Mouse (Mus musculus) heart, embryonic 16.5 days (tissue): Measurements from ENCODE around the gene Gucy2c. TPM values are rescaled to one million over a fixed set of nuclear protein-coding genes. Genes with fewer than 3 reads are reported as not detected.

Experiments
- ATAC-seq: fragments of 200-750 bp; cut with Nextera tagmentation; replicated peaks from 2 replicates; pipeline ENCODE4 v1.8.0; 2017; ENCODE audit warnings: moderate number of reproducible peaks; ENCODE audit not compliant: insufficient read depth, low FRiP score; ENCODE audit errors: extremely low read depth
- H3K27ac ChIP-seq: fragments of 300-500 bp; sonication (generic); 2 replicates; pipeline ENCODE4 v1.5.1; 2014; ENCODE audit warnings: mild to moderate bottlenecking, low read length, control low read depth, moderate library complexity
- H3K27me3 ChIP-seq: fragments of 300-500 bp; sonication (generic); 2 replicates; pipeline ENCODE4 v1.6.1; 2014; ENCODE audit warnings: low read length, mixed read lengths; ENCODE audit not compliant: control insufficient read depth, insufficient read depth
- H3K36me3 ChIP-seq: fragments of 300-500 bp; sonication (generic); 2 replicates; pipeline ENCODE4 v1.6.1; 2014; ENCODE audit not compliant: control insufficient read depth, insufficient read depth
- H3K4me1 ChIP-seq: fragments of 300-500 bp; sonication (generic); 2 replicates; pipeline ENCODE4 v1.6.1; 2014; ENCODE audit warnings: low read length, mixed read lengths; ENCODE audit not compliant: control insufficient read depth, insufficient read depth
- H3K4me2 ChIP-seq: fragments of 300-500 bp; sonication (generic); 2 replicates; pipeline ENCODE4 v1.6.1; 2014; ENCODE audit warnings: low read depth, mild to moderate bottlenecking, control low read depth, low read length
- H3K4me3 ChIP-seq: fragments of 300-500 bp; sonication (generic); 2 replicates; pipeline ENCODE4 v1.5.1; 2014; ENCODE audit warnings: mild to moderate bottlenecking, control low read depth, low read length
- H3K9ac ChIP-seq: fragments of 300-500 bp; sonication (generic); 2 replicates; pipeline ENCODE4 v1.6.1; 2014; ENCODE audit warnings: low read length, control low read depth
- H3K9me3 ChIP-seq: fragments of 300-500 bp; sonication (generic); replicated peaks from 2 replicates; pipeline ENCODE4 v1.6.1; 2016; ENCODE audit warnings: low read length; ENCODE audit not compliant: control insufficient read depth
- WGBS: fragments of 180-500 bp; shearing (Covaris S2); extraction: QIAGEN DNeasy Blood & Tissue Kit; methylation state at CpG from one replicate; pipeline ENCODE4 v1.1.7; 2014; 5-methylcytosine and 5-hydroxymethylcytosine counted together
- polyA plus RNA-seq: library from polyadenylated mRNA; unstranded; fragments of >200 nt; fragmentation: Nextera tagmentation; extraction: Ambion mirVana; gene quantifications from 2 replicates; pipeline ENCODE4 v1.2.1, GENCODE M21; 2015

The Gucy2c gene
- polyA plus RNA-seq, 1 experiment from 2014 or later, result 0.11 TPM

DNA sequence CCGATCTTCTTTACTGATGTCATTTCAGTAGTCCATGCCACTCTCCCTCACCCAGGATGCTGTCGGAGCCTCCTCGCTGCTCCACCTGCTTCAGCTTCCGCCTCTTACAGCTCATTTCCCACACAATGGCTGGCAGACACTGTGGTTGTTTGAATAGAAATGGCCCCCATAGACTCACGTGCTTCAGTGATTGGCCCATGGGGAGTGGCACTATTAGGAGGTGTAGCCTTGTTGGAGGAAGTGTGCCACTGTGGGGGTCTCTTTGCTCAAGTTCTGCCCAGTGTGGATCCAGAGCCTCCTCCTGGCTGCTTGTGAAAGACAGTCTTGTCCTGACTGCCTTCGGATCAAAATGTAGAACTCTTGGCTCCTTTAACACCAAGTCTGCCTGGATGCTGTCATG is 14.3 kb upstream of the Gucy2c start:
- no peak for ATAC-seq
- H3K4me3 ChIP-seq, result no peak overlapping the region

DNA sequence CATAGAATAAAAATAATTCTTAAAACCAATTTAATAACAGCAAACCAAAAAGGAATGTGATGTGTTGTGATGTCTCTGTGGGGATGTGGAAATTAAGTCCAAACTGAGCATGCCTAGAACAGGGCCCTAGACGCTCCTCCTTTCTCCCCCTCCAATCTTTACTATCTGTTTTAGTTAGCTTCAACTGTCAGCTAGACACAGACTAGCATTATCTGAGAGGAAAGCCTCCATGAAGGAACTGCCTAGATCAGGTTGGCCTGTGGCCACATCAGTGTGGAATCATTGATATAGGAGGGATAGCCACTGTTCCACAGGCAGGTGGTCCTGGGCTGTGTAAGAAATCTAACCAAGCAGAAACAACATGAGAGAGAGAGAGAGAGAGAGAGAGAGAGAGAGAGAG is 13.5 kb upstream of the Gucy2c start:
- no peak for ATAC-seq

More for the DNA sequence above, 14.3 kb upstream of the Gucy2c start:
- peaks cover 5% of the 10 kb centered on the region; the same call in 1 of the 2 replicates for H3K4me1 ChIP-seq
- H3K36me3 ChIP-seq, result no peaks in the 10 kb centered on the region
- WGBS, result 70% methylated on average over 6 of the region's 6 CpGs
- H3K27me3 ChIP-seq, result no peaks in the 10 kb centered on the region
- no peaks in the 10 kb centered on the region for H3K9me3 ChIP-seq
- no peak overlapping the region for H3K4me2 ChIP-seq
- H3K27ac ChIP-seq, result no peak overlapping the region
- no peak overlapping the region for H3K9ac ChIP-seq

DNA sequence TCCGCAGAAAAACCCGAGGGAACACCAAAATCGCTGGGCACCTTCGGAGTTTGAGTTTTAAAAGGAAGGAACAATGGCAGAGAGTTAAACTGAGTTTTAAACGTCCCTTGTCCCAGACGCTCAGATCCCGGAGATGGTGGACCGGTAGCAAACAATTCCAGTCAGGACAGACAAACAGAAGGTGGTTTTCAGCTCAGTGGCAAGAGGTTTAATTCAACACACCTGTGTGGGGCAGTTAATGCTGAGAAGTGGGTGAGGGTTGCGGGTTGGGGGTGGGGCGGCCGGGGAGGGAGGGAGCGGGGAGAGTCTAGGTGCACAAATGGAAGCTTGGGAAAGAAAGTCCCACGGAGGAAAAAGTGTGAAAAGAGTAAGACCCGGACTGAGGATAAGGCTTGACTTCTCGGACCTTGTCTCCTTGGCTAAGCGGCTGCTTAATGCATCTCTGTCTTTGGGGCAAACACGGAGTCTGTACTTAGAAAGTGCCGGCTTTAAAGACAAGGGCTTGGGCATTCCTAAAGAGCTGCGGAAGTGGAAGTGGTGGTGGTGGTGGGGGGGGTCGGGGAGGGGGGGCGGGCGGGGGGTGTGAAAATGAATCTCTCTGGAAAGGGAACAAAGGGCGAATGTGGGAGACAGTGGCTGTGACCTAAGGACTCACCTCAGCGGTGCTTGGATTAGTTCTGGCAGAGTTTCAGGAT is 12.4 kb upstream of the Gucy2c start:
- Histone ChIP-seq H3K4me3 (peak overlapping the region; percentile 62), H3K27me3 (no peaks in the 10 kb centered on the region), H3K9me3 (no peaks in the 10 kb centered on the region), H3K36me3 (no peaks in the 10 kb centered on the region), H3K4me2 (peak overlapping the region; percentile 96), H3K9ac (peak overlapping the region; percentile 72), H3K27ac (no peak overlapping the region), H3K4me1 (peaks cover 5% of the 10 kb centered on the region; the same call in 1 of the 2 replicates)
- 0 out of 2 replicates have a peak, but pooled peaks have one; percentile 33 for ATAC-seq
- WGBS, result under 1% methylated on average over 23 of the region's 24 CpGs

More for the DNA sequence above, 13.5 kb upstream of the Gucy2c start:
- H3K9me3 ChIP-seq, result no peaks in the 10 kb centered on the region
- H3K27ac ChIP-seq, result no peak overlapping the region
- H3K36me3 ChIP-seq, result no peaks in the 10 kb centered on the region
- no peak overlapping the region for H3K9ac ChIP-seq
- WGBS, result 59% methylated on average over 1 of the region's 1 CpGs
- H3K4me3 ChIP-seq, result no peak overlapping the region
- H3K27me3 ChIP-seq, result no peaks in the 10 kb centered on the region
- no peak overlapping the region for H3K4me2 ChIP-seq
- H3K4me1 ChIP-seq, result peaks cover 5% of the 10 kb centered on the region; the same call in 1 of the 2 replicates

DNA sequence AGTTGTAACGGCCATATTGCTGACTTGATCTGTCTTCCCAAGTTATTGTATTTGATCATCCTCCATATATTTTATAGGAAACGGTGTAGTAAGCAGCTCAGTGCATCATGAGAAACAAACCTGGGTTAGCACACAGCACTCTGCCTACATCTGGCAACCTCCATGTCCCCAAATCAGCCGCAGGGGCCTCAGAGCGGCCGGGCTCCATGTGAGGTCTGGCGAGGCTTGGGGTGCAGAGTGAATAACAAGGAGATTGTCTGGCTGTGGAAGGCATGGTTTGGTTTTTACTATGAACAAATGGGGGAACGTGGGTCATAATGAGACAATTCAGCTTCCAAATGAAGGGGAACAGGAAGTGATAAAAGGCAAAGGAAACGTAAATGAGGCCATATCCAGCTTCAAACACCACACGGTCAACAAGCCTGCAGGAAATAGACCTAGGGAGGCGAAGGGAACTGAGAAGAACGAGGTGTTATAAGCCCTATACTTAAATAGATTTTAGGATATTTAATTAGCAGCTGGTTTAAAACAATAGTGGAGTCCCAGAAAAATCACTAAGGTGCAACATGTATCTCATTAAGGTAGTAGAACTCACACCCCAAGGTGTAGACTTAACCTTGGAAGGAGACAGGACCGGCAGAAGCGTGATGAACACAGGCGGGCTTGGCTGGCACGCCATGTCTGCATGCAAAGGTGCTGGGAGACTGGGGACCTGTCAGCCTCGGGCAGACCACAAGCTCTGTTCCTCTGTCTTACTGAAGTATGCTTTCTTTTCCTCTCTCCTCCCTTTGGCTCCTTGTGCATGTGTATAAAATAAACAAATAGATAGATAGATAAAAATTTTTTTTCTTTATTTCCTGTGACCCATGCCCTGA is 11.6 kb upstream of the Gucy2c start:
- H3K4me1 ChIP-seq, result peaks cover 5% of the 10 kb centered on the region; the same call in 1 of the 2 replicates
- 30% methylated on average over 16 of the region's 16 CpGs for WGBS

DNA sequence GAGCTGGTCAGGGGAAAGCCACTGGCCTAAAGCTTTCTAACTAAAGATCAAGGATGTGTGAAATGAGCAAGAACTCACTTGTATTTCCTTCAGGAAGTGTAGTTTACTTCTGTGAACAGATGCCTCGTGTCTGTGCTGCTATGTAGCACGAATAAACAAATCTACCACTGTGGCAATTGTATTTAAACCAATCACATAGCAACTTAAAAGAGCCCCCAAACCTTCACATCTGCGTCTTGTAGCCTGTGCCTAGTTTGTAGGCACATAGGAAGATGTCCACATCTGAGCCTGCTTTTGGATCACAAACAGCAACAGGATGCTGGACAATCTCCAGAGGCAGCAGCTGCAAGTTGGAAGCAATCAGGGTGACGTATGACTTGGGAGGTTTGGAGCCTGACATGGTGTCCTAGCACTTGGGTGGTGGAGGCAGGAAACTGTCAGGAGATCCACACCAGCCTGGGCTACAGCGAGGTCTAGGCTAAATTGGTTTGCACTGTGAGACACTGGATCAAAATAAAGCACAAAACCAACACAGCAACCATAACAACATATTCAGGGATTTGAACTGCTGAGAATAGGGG is 7.9 kb upstream of the Gucy2c start:
- no peaks in the 10 kb centered on the region for H3K27me3 ChIP-seq
- H3K9ac ChIP-seq, result no peak overlapping the region
- no peak overlapping the region for H3K4me2 ChIP-seq
- peak overlapping the region; percentile 41 for H3K27ac ChIP-seq
- 53% methylated on average over 5 of the region's 5 CpGs for WGBS
- peak; percentile 76 for ATAC-seq
- H3K4me1 ChIP-seq, result peaks cover 5% of the 10 kb centered on the region; the same call in 1 of the 2 replicates
- no peaks in the 10 kb centered on the region for H3K9me3 ChIP-seq
- H3K36me3 ChIP-seq, result no peaks in the 10 kb centered on the region
- no peak overlapping the region for H3K4me3 ChIP-seq

More for the DNA sequence above, 11.6 kb upstream of the Gucy2c start:
- Histone ChIP-seq H3K4me3 (peak overlapping the region; percentile 62), H3K4me2 (peak overlapping the region; percentile 96), H3K36me3 (no peaks in the 10 kb centered on the region), H3K9ac (peak overlapping the region; percentile 72), H3K27ac (no peak overlapping the region), H3K27me3 (no peaks in the 10 kb centered on the region), H3K9me3 (no peaks in the 10 kb centered on the region)
- no peak for ATAC-seq

DNA sequence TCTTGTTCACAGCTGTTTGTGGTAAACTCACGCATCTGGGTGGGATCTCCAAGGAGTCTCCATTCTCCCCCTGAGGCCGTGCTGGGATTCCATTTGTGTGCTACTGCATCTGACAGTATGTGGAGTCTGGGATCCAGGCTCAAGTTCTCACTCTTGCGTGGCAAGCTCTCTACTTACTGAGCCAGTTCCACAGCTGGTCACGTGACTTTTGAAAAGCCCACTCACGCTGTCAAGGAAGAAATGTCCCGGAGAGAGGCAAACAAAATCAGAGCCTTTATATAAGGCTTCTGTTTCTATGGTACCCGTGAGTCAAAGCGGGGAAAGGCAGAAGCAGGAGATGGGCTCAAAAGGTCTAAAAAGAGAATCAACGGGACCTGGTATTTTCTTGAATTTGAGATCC is 1.2 kb upstream of the Gucy2c start:
- no peaks in the 10 kb centered on the region for H3K27me3 ChIP-seq
- H3K4me2 ChIP-seq, result no peak overlapping the region
- H3K27ac ChIP-seq, result no peak overlapping the region
- 84% methylated on average over 9 of the region's 9 CpGs for WGBS
- H3K9me3 ChIP-seq, result no peaks in the 10 kb centered on the region
- ATAC-seq, result no peak
- H3K4me3 ChIP-seq, result no peak overlapping the region
- H3K9ac ChIP-seq, result no peak overlapping the region
- no peaks in the 10 kb centered on the region for H3K4me1 ChIP-seq
- H3K36me3 ChIP-seq, result no peaks in the 10 kb centered on the region

DNA sequence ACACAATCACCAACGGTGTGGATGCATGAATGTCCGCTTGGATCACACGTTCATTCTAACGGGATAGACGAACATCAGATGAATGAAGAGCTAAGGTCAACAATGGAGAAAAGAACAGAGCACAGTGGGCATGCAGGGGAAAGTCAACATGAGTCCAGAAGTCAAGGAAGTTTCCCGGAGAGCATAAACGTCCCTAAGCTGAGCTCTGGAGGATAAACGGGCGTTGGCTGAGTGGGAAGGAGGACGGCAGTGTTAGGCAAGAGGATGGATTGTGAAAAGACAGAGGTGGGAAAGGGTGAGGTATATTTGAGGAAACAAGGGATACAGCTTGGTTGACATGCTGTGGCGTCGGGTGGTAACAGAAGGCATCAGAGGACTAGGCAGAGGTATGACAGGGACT is 581 bp upstream of the Gucy2c start:
- no peaks in the 10 kb centered on the region for H3K36me3 ChIP-seq
- ATAC-seq, result no peak
- WGBS, result 83% methylated on average over 12 of the region's 12 CpGs

DNA sequence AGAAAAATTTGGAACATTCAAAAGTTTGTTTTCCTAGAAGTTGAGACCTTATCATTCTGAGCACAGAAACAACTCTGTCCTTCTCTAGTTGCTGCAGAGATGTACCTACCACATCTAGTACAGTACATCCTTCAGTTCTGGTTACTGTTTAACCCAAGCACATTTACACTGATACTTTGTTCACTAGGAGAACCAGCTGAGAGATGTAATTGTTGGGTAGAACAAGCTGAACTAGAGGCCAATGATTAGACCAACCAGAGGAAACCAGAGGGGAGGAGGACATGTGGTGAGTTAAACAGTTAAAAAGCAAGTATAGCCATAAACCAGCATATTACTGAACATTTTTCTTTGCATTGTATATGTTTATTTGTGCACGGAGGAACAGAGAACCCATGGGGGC is 5.2 kb downstream of the Gucy2c start:
- no peak for ATAC-seq
- no peak overlapping the region for H3K9ac ChIP-seq
- H3K4me3 ChIP-seq, result no peak overlapping the region
- no peak overlapping the region for H3K4me2 ChIP-seq
- H3K27ac ChIP-seq, result no peak overlapping the region
- H3K36me3 ChIP-seq, result no peaks in the 10 kb centered on the region
- H3K27me3 ChIP-seq, result no peaks in the 10 kb centered on the region
- no peaks in the 10 kb centered on the region for H3K4me1 ChIP-seq
- H3K9me3 ChIP-seq, result no peaks in the 10 kb centered on the region
- WGBS, result 77% methylated on average over 1 of the region's 1 CpGs

More for the DNA sequence above, 581 bp upstream of the Gucy2c start:
- H3K4me1 ChIP-seq, result no peaks in the 10 kb centered on the region
- no peak overlapping the region for H3K27ac ChIP-seq
- H3K4me2 ChIP-seq, result no peak overlapping the region
- H3K4me3 ChIP-seq, result no peak overlapping the region
- no peaks in the 10 kb centered on the region for H3K27me3 ChIP-seq
- no peak overlapping the region for H3K9ac ChIP-seq
- no peaks in the 10 kb centered on the region for H3K9me3 ChIP-seq
